Mouse (Mus musculus) frontal cortex, postnatal 36 days (tissue): ENCODE measurements around the gene Prok1.

Experiments used
- DNase-seq, 2 experiments: peaks; one replicate each; pipeline ENCODE4 v3.0.0; 2022; ENCODE audit warnings: low spot score in 2 of 2

The Prok1 gene

GRCm38 (mm10) chr3:107238051-107238450 lies 1.5 kb downstream of the Prok1 start:
- no peak for DNase-seq

GRCm38 (mm10) chr3:107233945-107234344 lies 5.6 kb downstream of the Prok1 start:
- DNase-seq: no peak

- peak; percentile 90 to 94 for DNase-seq
Measured at GRCm38 (mm10) chr3:107233351-107233813, 6.1 kb downstream of the Prok1 start.

DNA sequence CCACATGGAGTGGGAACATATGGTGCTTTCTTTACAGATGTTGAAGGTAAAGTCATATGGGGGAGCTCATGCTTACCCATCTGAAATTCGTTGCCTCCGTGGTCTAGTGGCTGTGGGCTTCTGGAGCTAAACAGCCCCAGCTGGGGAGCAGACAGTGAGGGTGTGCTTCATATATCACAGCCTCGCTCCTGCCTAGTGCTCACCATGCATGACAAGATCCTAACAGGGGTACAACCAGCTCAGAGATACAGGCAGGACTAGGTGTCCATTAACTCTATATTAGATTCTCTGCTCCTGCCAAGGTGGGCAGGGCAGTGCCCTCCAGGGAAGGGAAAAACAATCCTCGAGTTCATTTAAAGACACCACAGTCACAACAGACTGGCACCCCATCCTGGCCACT lies 8.3 kb downstream of the Prok1 start:
- no peak for DNase-seq

GRCm38 (mm10) chr3:107230527-107230926 lies 9.0 kb downstream of the Prok1 start, which contains the start of gene A630076J17Rik:
A630076J17Rik (plus strand) TSS chr3:107230614.
- DNase-seq: no peak

DNA sequence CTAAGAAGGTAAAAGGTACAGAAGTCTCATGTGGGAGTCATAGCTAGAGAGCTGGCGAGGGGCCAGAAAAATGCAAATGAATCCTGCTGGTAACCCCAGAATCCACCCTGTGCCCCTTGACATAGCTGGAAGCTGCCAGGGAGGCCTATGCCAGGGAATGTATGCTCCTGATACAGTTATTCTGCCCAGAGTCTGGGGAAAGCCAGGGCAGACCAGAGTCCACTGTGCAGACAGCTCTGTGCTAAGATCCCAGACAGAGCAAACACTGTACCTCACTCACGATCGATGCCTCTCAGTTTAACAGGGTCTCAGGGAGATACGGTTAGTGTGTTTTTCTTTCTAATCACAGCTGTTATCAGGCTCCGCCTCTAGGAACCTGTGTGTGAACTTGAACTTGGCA lies 9.7 kb downstream of the Prok1 start:
- DNase-seq: no peak

DNA sequence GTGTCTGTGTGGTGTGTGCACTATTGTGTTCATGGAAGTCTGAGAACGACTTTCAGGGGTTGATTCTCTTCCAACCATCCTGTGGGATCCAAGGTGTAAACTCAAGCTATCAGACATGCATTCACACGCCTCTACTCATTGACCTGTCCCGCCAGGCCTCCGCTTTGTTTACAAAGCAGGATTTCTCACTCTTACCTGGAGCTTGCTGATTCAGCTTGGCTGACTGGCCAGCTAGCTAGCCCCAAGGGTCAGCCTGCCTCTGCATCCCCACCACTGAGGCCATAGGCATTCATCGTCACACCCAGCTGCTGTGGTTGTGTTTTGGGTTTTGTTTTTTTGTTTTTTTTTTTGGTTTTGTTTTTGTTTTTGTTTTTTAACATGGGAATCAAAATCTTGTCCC lies 10.3 kb downstream of the Prok1 start:
- DNase-seq: no peak

GRCm38 (mm10) chr3:107225820-107226219 lies 13.7 kb downstream of the Prok1 start:
- DNase-seq: no peak

GRCm38 (mm10) chr3:107223230-107223629 lies 16.3 kb downstream of the Prok1 start:
- no peak for DNase-seq

DNA sequence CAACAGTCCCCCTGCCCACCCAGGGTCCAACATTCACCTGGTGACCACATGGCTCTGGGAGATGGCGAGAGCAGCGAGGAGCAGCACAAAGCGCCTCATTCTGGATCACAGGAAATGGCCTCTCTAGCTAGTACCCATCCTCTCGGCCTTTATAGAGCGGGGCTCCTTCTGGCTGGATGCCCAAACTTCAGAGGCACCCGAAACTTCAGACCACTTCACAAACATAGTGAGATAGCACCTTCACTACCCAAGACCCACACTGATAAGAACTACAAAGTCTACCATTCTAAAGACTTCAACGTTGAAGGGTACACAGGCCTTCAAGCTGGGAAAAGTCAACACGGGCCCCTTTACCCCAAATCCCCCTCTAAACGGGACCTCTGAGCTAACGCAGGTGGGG lies 17.9 kb downstream of the Prok1 start, which contains the start of gene Cym:
Gene Cym, minus strand, starts transcription at position 125 of the 400 bp plus-strand sequence.
- no peak for DNase-seq

DNA sequence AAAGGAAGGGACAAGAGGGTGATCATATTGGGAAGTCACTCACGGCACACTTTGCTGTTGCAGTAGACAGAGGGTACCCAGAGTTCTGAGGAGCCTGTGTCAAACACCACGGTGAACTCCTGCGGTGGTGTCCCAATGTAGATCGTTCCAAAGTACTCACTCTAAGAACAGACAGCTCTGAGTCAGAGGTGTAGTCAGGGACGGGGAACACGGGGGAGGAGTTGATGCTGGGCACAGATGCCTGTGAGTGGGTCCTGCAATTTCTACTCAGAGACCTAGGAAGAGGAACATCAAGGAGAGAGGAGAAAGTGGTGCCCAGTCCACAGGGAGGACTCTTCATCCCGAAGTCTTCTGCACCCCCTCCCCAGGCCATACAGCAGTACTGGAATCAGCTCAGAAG lies 20.9 kb downstream of the Prok1 start:
- DNase-seq: peak in 1 of 2 experiments; percentile 21

DNA sequence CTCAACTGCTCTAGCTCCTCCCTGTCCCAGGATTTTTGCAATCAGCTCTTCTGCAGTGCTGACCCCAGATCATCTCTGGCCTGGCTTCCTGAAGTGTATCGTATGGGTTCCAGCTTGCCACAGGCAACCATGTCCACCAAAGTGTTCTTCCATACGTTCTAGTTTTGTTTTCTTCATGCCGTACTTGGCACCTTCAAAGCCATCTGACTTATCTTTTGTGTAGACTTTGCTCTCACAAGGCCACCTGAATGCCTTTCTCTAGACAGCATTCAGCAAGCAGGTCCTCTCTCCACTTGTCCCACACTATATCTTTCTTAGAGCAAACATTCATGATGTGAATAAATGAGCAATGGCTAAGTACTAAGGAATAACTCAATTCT lies 22.4 kb downstream of the Prok1 start:
- DNase-seq: no peak

GRCm38 (mm10) chr3:107216400-107217100 lies 23.0 kb downstream of the Prok1 start:
- DNase-seq: no peak

DNA sequence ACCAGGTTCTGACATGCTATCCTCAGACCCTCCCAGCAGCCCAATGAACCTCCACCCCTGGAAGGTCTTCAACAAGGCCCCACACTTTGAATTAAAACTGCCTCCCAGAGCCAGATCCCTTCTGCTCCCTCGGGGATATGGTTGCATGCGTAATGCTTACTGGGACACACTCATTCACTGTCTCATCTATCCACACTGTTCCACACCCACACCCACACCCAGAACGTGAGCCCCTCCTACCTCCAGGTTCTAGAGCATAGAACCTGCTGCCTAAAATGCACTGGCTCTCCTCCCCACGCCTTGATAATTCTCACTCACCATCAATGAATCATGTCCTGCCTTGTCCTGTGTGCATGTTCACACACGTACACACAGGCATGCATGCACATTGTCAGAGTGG lies 24.9 kb downstream of the Prok1 start:
- DNase-seq: no peak

- DNase-seq: no peak
Measured at GRCm38 (mm10) chr3:107207625-107208253, 31.8 kb downstream of the Prok1 start.

GRCm38 (mm10) chr3:107206490-107207150 lies 32.9 kb downstream of the Prok1 start:
- no peak for DNase-seq

GRCm38 (mm10) chr3:107205994-107206393 lies 33.5 kb downstream of the Prok1 start:
- DNase-seq: peak; percentile 75 to 81

DNA sequence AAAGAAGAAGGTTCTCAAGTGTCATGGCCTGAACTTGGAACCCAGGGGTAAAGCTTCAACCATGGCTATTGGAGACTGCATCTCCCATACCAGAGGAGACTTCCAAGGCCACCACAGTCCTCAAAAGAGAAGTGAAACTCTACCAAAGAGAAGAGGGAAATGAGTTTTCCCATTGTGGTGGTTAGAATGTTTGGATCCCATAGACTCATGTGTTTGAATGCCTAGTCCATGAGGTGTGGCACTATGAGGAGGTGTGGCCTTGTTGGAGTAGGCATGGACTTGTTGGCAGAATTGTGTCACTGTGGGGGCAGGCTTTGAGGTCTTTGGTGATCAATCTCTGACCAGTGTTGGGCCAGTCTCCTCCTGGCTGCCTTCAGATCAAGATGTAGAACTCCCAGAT lies 34.3 kb downstream of the Prok1 start:
- no peak for DNase-seq

GRCm38 (mm10) chr3:107204413-107204812 lies 35.1 kb downstream of the Prok1 start:
- no peak for DNase-seq

GRCm38 (mm10) chr3:107201310-107202180 lies 38.0 kb downstream of the Prok1 start:
- no peak for DNase-seq

DNA sequence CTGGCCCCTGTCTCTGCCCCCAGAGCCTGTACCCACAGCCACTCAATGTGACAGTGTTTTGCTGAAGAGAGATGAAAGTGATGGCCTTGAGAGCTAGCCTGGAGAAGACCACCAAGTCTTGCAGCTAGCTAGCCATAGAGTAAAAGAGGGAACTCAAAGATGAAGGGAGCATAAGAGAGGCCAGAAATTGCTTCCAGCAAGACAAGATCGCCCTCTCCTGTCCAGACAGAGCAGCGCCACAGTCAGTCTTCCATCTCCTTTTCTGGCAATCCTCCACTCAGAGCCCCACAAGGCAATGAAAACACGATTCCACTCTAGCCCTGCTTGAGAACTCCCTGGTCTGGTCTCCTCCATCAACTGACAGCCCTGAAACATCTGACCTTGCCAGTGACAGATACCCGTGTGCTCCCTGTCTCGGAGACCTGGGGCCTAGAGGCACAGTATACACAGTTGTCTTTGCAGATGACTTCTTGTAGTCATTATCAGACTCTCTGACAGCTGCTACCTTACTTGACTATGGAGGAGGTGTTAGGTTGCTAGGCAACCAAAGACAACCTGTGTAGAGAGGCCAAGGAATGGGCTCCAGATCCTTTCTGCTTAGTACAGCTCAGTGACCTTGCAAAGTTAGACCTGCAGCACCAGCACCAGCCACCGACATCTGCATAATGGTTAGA lies 51.1 kb downstream of the Prok1 start:
- peak; percentile 64 to 82 for DNase-seq
